Mouse (Mus musculus) limb, embryonic 14.5 days (tissue): ENCODE data around the gene 6030458C11Rik. TPM values are rescaled to one million over a fixed set of nuclear protein-coding genes. Genes with fewer than 3 reads are reported as not detected.

ENCODE experiments used
- ATAC-seq: fragments of 200-750 bp; cut with Nextera tagmentation; 2 replicates; pipeline ENCODE4 v1.8.0; 2017; ENCODE audit warnings: low read depth, moderate number of reproducible peaks, moderate TSS enrichment; ENCODE audit not compliant: low FRiP score
- DNase-seq: peaks from one replicate; pipeline ENCODE4 v3.0.0-alpha.2; 2015; ENCODE audit warnings: low spot score
- H3K27ac ChIP-seq: fragments of 300-500 bp; sonication (generic); replicated peaks from 2 replicates; pipeline ENCODE4 v1.5.1; 2014; ENCODE audit warnings: low read depth, mild to moderate bottlenecking, low read length, moderate library complexity, mixed read lengths
- H3K27me3 ChIP-seq: fragments of 300-500 bp; sonication (generic); 2 replicates; pipeline ENCODE4 v1.6.1; 2014; ENCODE audit warnings: low read length, mixed read lengths; ENCODE audit not compliant: control insufficient read depth, insufficient read depth
- H3K36me3 ChIP-seq: fragments of 300-500 bp; sonication (generic); 2 replicates; pipeline ENCODE4 v1.6.1; 2014; ENCODE audit warnings: mild to moderate bottlenecking, low read length, moderate library complexity, mixed read lengths; ENCODE audit not compliant: control insufficient read depth, insufficient read depth
- H3K4me1 ChIP-seq: fragments of 300-500 bp; sonication (generic); 2 replicates; pipeline ENCODE4 v1.6.1; 2014; ENCODE audit warnings: antibody characterized with exemption, low read length, mixed read lengths; ENCODE audit not compliant: control insufficient read depth, insufficient read depth
- H3K4me2 ChIP-seq: fragments of 300-500 bp; sonication (generic); replicated peaks from 2 replicates; pipeline ENCODE4 v1.6.1; 2014; ENCODE audit warnings: low read depth, mild to moderate bottlenecking, low read length, moderate library complexity; ENCODE audit not compliant: severe bottlenecking
- H3K4me3 ChIP-seq: fragments of 300-500 bp; sonication (generic); replicated peaks from 2 replicates; pipeline ENCODE4 v1.5.1; 2014; ENCODE audit warnings: low read length
- H3K9ac ChIP-seq: fragments of 300-500 bp; sonication (generic); 2 replicates; pipeline ENCODE4 v1.6.1; 2014; ENCODE audit warnings: mild to moderate bottlenecking, low read depth, low read length, moderate library complexity; ENCODE audit not compliant: severe bottlenecking
- H3K9me3 ChIP-seq: fragments of 300-500 bp; sonication (generic); 2 replicates; pipeline ENCODE4 v1.6.1; 2016; ENCODE audit warnings: low read length; ENCODE audit not compliant: control insufficient read depth
- POLR2A ChIP-seq: fragments of 200-500 bp; IDR thresholded peaks from 2 replicates; pipeline ENCODE4 v1.8.0; 2012; ENCODE audit warnings: inconsistent platforms, mild to moderate bottlenecking, moderate library complexity, borderline replicate concordance; ENCODE audit not compliant: insufficient read depth, insufficient read length; ENCODE audit errors: extremely low read depth
- WGBS: fragments of 180-500 bp; shearing (Covaris S2); extraction: QIAGEN DNeasy Blood & Tissue Kit; methylation state at CpG from one replicate; pipeline ENCODE4 v1.1.7; 2014; 5-methylcytosine and 5-hydroxymethylcytosine counted together
- polyA plus RNA-seq, 2 experiments: library from polyadenylated mRNA; depleted of rRNA in 1 of 2; stranded (reverse) in 1 of 2; unstranded in 1 of 2; fragments of >200 nt; fragmentation: Nextera tagmentation in 1 of 2; extraction: Ambion mirVana in 1 of 2; gene quantifications; 2 replicates each; pipeline versions ENCODE4 v1.2.1 to v1.2.3; 2012 to 2014

The 6030458C11Rik gene
- 33.0 and 38.4 TPM in 2 replicates for polyA plus RNA-seq (2012; rRNA removed)
- polyA plus RNA-seq (2014; fragmentation: Nextera tagmentation; extraction: Ambion mirVana), result 27.8 and 27.9 TPM in 2 replicates

GRCm38 (mm10) chr15:12824197-12824952, at the start of gene 6030458C11Rik, which contains the start of gene Drosha:
TSS of gene 6030458C11Rik (minus strand) at chr15:12824649.
TSS of gene Drosha (plus strand) at chr15:12824815.
- TF ChIP-seq POLR2A, result peak; percentile 65; the same call in 1 of the 2 replicates
- peak; percentile 99 for DNase-seq
- H3K9me3 ChIP-seq, result no peaks in the 10 kb centered on the region
- H3K36me3 ChIP-seq, result peaks cover 43% of the 10 kb centered on the region
- peak within 1 kb of the TSS; percentile 71 for H3K4me2 ChIP-seq
- no peaks in the 10 kb centered on the region for H3K27me3 ChIP-seq
- H3K27ac ChIP-seq, result peak within 1 kb of the TSS; percentile 76
- ATAC-seq, result peak; percentile 100
- peaks cover 11% of the 10 kb centered on the region for H3K4me1 ChIP-seq
- peak within 1 kb of the TSS; percentile 92 for H3K4me3 ChIP-seq
- peak within 1 kb of the TSS; percentile 88 for H3K9ac ChIP-seq
- WGBS, result 2% methylated on average over 65 of the region's 67 CpGs

- no peaks in the 10 kb centered on the region for H3K27me3 ChIP-seq
- H3K4me2 ChIP-seq, result no peak overlapping the region
- no peak for TF ChIP-seq POLR2A
- DNase-seq, result no peak
- H3K9ac ChIP-seq, result no peak overlapping the region
- WGBS, result 70% methylated on average over 8 of the region's 8 CpGs
- H3K36me3 ChIP-seq, result peaks cover 57% of the 10 kb centered on the region
- no peaks in the 10 kb centered on the region for H3K4me1 ChIP-seq
- no peaks in the 10 kb centered on the region for H3K9me3 ChIP-seq
- no peak for ATAC-seq
- H3K4me3 ChIP-seq, result no peak overlapping the region
- no peak overlapping the region for H3K27ac ChIP-seq
Measured at GRCm38 (mm10) chr15:12867269-12867668, 42.8 kb upstream of the 6030458C11Rik start.

- TF ChIP-seq POLR2A, result no peak
- H3K9me3 ChIP-seq, result no peaks in the 10 kb centered on the region
- H3K4me3 ChIP-seq, result no peak overlapping the region
- no peak for ATAC-seq
- DNase-seq, result no peak
- 71% methylated on average over 7 of the region's 7 CpGs for WGBS
- no peaks in the 10 kb centered on the region for H3K27me3 ChIP-seq
- no peak overlapping the region for H3K9ac ChIP-seq
- H3K4me2 ChIP-seq, result no peak overlapping the region
- no peaks in the 10 kb centered on the region for H3K4me1 ChIP-seq
- H3K27ac ChIP-seq, result no peak overlapping the region
- peaks cover 54% of the 10 kb centered on the region for H3K36me3 ChIP-seq
Measured at GRCm38 (mm10) chr15:12865595-12866314, 41.3 kb upstream of the 6030458C11Rik start.

GRCm38 (mm10) chr15:12863669-12864068, 39.2 kb upstream of the 6030458C11Rik start:
- DNase-seq (peak; percentile 22), ATAC-seq (no peak)
- no peaks in the 10 kb centered on the region for H3K27me3 ChIP-seq
- 26% methylated on average over 1 of the region's 1 CpGs for WGBS
- H3K27ac ChIP-seq, result no peak overlapping the region
- H3K9me3 ChIP-seq, result no peaks in the 10 kb centered on the region
- no peaks in the 10 kb centered on the region for H3K4me1 ChIP-seq
- peaks cover 65% of the 10 kb centered on the region for H3K36me3 ChIP-seq
- H3K9ac ChIP-seq, result no peak overlapping the region
- H3K4me3 ChIP-seq, result no peak overlapping the region
- TF ChIP-seq POLR2A, result no peak
- H3K4me2 ChIP-seq, result no peak overlapping the region

- H3K9ac ChIP-seq, result no peak overlapping the region
- TF ChIP-seq POLR2A, result no peak
- H3K36me3 ChIP-seq, result peaks cover 66% of the 10 kb centered on the region
- H3K27me3 ChIP-seq, result no peaks in the 10 kb centered on the region
- no peaks in the 10 kb centered on the region for H3K4me1 ChIP-seq
- 64% methylated on average over 3 of the region's 3 CpGs for WGBS
- H3K9me3 ChIP-seq, result no peaks in the 10 kb centered on the region
- no peak for ATAC-seq
- no peak overlapping the region for H3K27ac ChIP-seq
- no peak overlapping the region for H3K4me2 ChIP-seq
- no peak overlapping the region for H3K4me3 ChIP-seq
- DNase-seq, result no peak
Measured at GRCm38 (mm10) chr15:12862061-12862460, 37.6 kb upstream of the 6030458C11Rik start.
